Mouse (Mus musculus) kidney, embryonic 15.5 days (tissue): ENCODE results near the gene Agap2. TPM values are rescaled to one million over a fixed set of nuclear protein-coding genes. Genes with fewer than 3 reads are reported as not detected.

Experiments used
- ATAC-seq: fragments of 200-750 bp; cut with Nextera tagmentation; replicated peaks from 2 replicates; pipeline ENCODE4 v1.8.0; 2017; ENCODE audit warnings: moderate TSS enrichment; ENCODE audit not compliant: low FRiP score
- H3K27ac ChIP-seq: fragments of 300-500 bp; sonication (generic); 2 replicates; pipeline ENCODE4 v1.5.1; 2015; ENCODE audit warnings: mild to moderate bottlenecking, inconsistent platforms
- H3K27me3 ChIP-seq: fragments of 300-500 bp; sonication (generic); 2 replicates; pipeline ENCODE4 v1.6.1; 2015; ENCODE audit warnings: inconsistent platforms
- H3K36me3 ChIP-seq: fragments of 300-500 bp; sonication (generic); 2 replicates; pipeline ENCODE4 v1.6.1; 2015; ENCODE audit warnings: inconsistent platforms
- H3K4me1 ChIP-seq: fragments of 300-500 bp; sonication (generic); 2 replicates; pipeline ENCODE4 v1.6.1; 2015; ENCODE audit warnings: inconsistent platforms
- H3K4me2 ChIP-seq: fragments of 300-500 bp; sonication (generic); 2 replicates; pipeline ENCODE4 v1.6.1; 2015; ENCODE audit warnings: moderate library complexity, mild to moderate bottlenecking, inconsistent platforms
- H3K4me3 ChIP-seq: fragments of 300-500 bp; sonication (generic); replicated peaks from 2 replicates; pipeline ENCODE4 v1.5.1; 2015; ENCODE audit warnings: mild to moderate bottlenecking, inconsistent platforms
- H3K9ac ChIP-seq: fragments of 300-500 bp; sonication (generic); 2 replicates; pipeline ENCODE4 v1.6.1; 2015; ENCODE audit warnings: mild to moderate bottlenecking, inconsistent platforms
- H3K9me3 ChIP-seq: fragments of 300-500 bp; sonication (generic); replicated peaks from 2 replicates; pipeline ENCODE4 v1.6.1; 2016; ENCODE audit warnings: inconsistent platforms
- WGBS: fragments of 180-500 bp; shearing (Covaris S2); methylation state at CpG from one replicate; pipeline ENCODE4 v1.1.7; 2015; ENCODE audit warnings: mixed read lengths; 5-methylcytosine and 5-hydroxymethylcytosine counted together
- polyA plus RNA-seq: library from polyadenylated mRNA; unstranded; fragments of >200 nt; fragmentation: Nextera tagmentation; extraction: Ambion mirVana; gene quantifications from 2 replicates; pipeline ENCODE4 v1.2.1, GENCODE M21; 2015

Gene Agap2
- polyA plus RNA-seq, 1 experiment from 2014 or later = 0.42 TPM

GRCm38 (mm10) chr10:127080901-127081780, 6.1 kb downstream of the Agap2 start:
- WGBS = 2% methylated on average over 48 of the region's 48 CpGs
- Histone ChIP-seq H3K9me3 (no peaks in the 10 kb centered on the region), H3K27me3 (peaks cover 96% of the 10 kb centered on the region), H3K27ac (no peak overlapping the region), H3K4me1 (peaks cover 50% of the 10 kb centered on the region), H3K4me3 (peak overlapping the region; percentile 53), H3K36me3 (no peaks in the 10 kb centered on the region), H3K4me2 (peak overlapping the region; percentile 58), H3K9ac (no peak overlapping the region)
- no peak for ATAC-seq

GRCm38 (mm10) chr10:127081996-127082620, 7.0 kb downstream of the Agap2 start:
- 35% methylated on average over 8 of the region's 8 CpGs for WGBS
- Histone ChIP-seq H3K27me3 (peaks cover 93% of the 10 kb centered on the region), H3K9ac (no peak overlapping the region), H3K4me3 (no peak overlapping the region), H3K4me1 (peaks cover 50% of the 10 kb centered on the region), H3K36me3 (no peaks in the 10 kb centered on the region), H3K9me3 (no peaks in the 10 kb centered on the region), H3K4me2 (no peak overlapping the region), H3K27ac (no peak overlapping the region)
- ATAC-seq = no peak

GRCm38 (mm10) chr10:127083292-127083914, 8.3 kb downstream of the Agap2 start:
- no peak overlapping the region for H3K4me2 ChIP-seq
- no peaks in the 10 kb centered on the region for H3K9me3 ChIP-seq
- no peak overlapping the region for H3K9ac ChIP-seq
- H3K4me1 ChIP-seq = peaks cover 43% of the 10 kb centered on the region
- no peak for ATAC-seq
- H3K27ac ChIP-seq = no peak overlapping the region
- 27% methylated on average over 8 of the region's 8 CpGs for WGBS
- no peaks in the 10 kb centered on the region for H3K36me3 ChIP-seq
- H3K27me3 ChIP-seq = peaks cover 93% of the 10 kb centered on the region
- H3K4me3 ChIP-seq = no peak overlapping the region

GRCm38 (mm10) chr10:127083915-127084306, 8.8 kb downstream of the Agap2 start:
- no peak overlapping the region for H3K4me2 ChIP-seq
- H3K36me3 ChIP-seq = no peaks in the 10 kb centered on the region
- H3K4me1 ChIP-seq = peaks cover 38% of the 10 kb centered on the region
- H3K9ac ChIP-seq = no peak overlapping the region
- H3K4me3 ChIP-seq = no peak overlapping the region
- H3K27ac ChIP-seq = no peak overlapping the region
- H3K9me3 ChIP-seq = no peaks in the 10 kb centered on the region
- peaks cover 92% of the 10 kb centered on the region for H3K27me3 ChIP-seq
- no peak for ATAC-seq
- 28% methylated on average over 5 of the region's 5 CpGs for WGBS

- no peak for ATAC-seq
- no peak overlapping the region for H3K4me3 ChIP-seq
- H3K4me1 ChIP-seq = peaks cover 26% of the 10 kb centered on the region
- 82% methylated on average over 9 of the region's 9 CpGs for WGBS
- H3K9ac ChIP-seq = no peak overlapping the region
- H3K27me3 ChIP-seq = peaks cover 92% of the 10 kb centered on the region
- no peak overlapping the region for H3K4me2 ChIP-seq
- no peaks in the 10 kb centered on the region for H3K9me3 ChIP-seq
- H3K36me3 ChIP-seq = no peaks in the 10 kb centered on the region
- no peak overlapping the region for H3K27ac ChIP-seq
Observed at GRCm38 (mm10) chr10:127085052-127085451, 10.0 kb downstream of the Agap2 start.

GRCm38 (mm10) chr10:127085633-127086032, 10.5 kb downstream of the Agap2 start:
- Histone ChIP-seq H3K4me3 (no peak overlapping the region), H3K27me3 (peaks cover 92% of the 10 kb centered on the region), H3K9me3 (no peaks in the 10 kb centered on the region), H3K4me2 (no peak overlapping the region), H3K9ac (no peak overlapping the region), H3K4me1 (peaks cover 23% of the 10 kb centered on the region), H3K27ac (no peak overlapping the region), H3K36me3 (no peaks in the 10 kb centered on the region)
- ATAC-seq = no peak
- 70% methylated on average over 6 of the region's 6 CpGs for WGBS

GRCm38 (mm10) chr10:127090560-127091411, 15.7 kb downstream of the Agap2 start:
- ATAC-seq = 0 out of 2 replicates have a peak, but pooled peaks have one; percentile 29
- Histone ChIP-seq H3K27me3 (peaks cover 77% of the 10 kb centered on the region), H3K9me3 (no peaks in the 10 kb centered on the region), H3K9ac (no peak overlapping the region), H3K27ac (no peak overlapping the region), H3K36me3 (peaks cover 8% of the 10 kb centered on the region), H3K4me1 (peaks cover 23% of the 10 kb centered on the region), H3K4me2 (peak overlapping the region; percentile 51), H3K4me3 (peak overlapping the region; percentile 26)
- 8% methylated on average over 57 of the region's 57 CpGs for WGBS

GRCm38 (mm10) chr10:127091507-127092396, 16.7 kb downstream of the Agap2 start:
- Histone ChIP-seq H3K4me3 (peak overlapping the region; percentile 26), H3K4me1 (peaks cover 23% of the 10 kb centered on the region), H3K4me2 (peak overlapping the region; percentile 51), H3K9ac (no peak overlapping the region), H3K9me3 (no peaks in the 10 kb centered on the region), H3K27ac (no peak overlapping the region), H3K36me3 (peaks cover 18% of the 10 kb centered on the region), H3K27me3 (peaks cover 74% of the 10 kb centered on the region)
- WGBS = 9% methylated on average over 51 of the region's 51 CpGs
- peak; percentile 20; the same call in 1 of the 2 replicates for ATAC-seq

- Histone ChIP-seq H3K4me2 (no peak overlapping the region), H3K27me3 (peaks cover 64% of the 10 kb centered on the region), H3K9me3 (no peaks in the 10 kb centered on the region), H3K4me3 (no peak overlapping the region), H3K36me3 (peaks cover 27% of the 10 kb centered on the region), H3K9ac (no peak overlapping the region), H3K4me1 (peaks cover 23% of the 10 kb centered on the region), H3K27ac (no peak overlapping the region)
- 45% methylated on average over 4 of the region's 4 CpGs for WGBS
- no peak for ATAC-seq
Observed at GRCm38 (mm10) chr10:127092742-127093141, 17.7 kb downstream of the Agap2 start.

- H3K27ac ChIP-seq = no peak overlapping the region
- ATAC-seq = no peak
Observed at GRCm38 (mm10) chr10:127094382-127094802, 19.3 kb downstream of the Agap2 start.

GRCm38 (mm10) chr10:127098514-127098913, 23.4 kb downstream of the Agap2 start:
- no peak for ATAC-seq
- no peak overlapping the region for H3K4me3 ChIP-seq
- H3K4me1 ChIP-seq = peaks cover 5% of the 10 kb centered on the region
- no peak overlapping the region for H3K27ac ChIP-seq
- no peak overlapping the region for H3K4me2 ChIP-seq
- H3K9ac ChIP-seq = no peak overlapping the region
- H3K27me3 ChIP-seq = peaks cover 7% of the 10 kb centered on the region
- no peaks in the 10 kb centered on the region for H3K9me3 ChIP-seq
- H3K36me3 ChIP-seq = peaks cover 53% of the 10 kb centered on the region
- 82% methylated on average over 20 of the region's 20 CpGs for WGBS

More at GRCm38 (mm10) chr10:127094382-127094802, 19.3 kb downstream of the Agap2 start:
- Histone ChIP-seq H3K9ac (no peak overlapping the region), H3K9me3 (no peaks in the 10 kb centered on the region), H3K4me2 (no peak overlapping the region), H3K36me3 (peaks cover 43% of the 10 kb centered on the region), H3K4me1 (peaks cover 23% of the 10 kb centered on the region), H3K4me3 (no peak overlapping the region), H3K27me3 (peaks cover 48% of the 10 kb centered on the region)
- WGBS = 48% methylated on average over 7 of the region's 7 CpGs
